Mouse (Mus musculus): ENCODE results near the gene Kirrel3.

Kirrel3 gene

GRCm38 (mm10) chr9:35026311-35026710 is 540.6 kb downstream of the Kirrel3 start:
- no peak for DNase-seq (ENCODE audit: low spot score in 2 of 2)

GRCm38 (mm10) chr9:35026897-35027311 is 541.2 kb downstream of the Kirrel3 start:
- DNase-seq (ENCODE audit: low spot score in 2 of 2): no peak

GRCm38 (mm10) chr9:35027382-35027997 is 541.8 kb downstream of the Kirrel3 start:
- no peak for DNase-seq (ENCODE audit: low spot score in 2 of 2)

GRCm38 (mm10) chr9:35030823-35031222 is 545.1 kb downstream of the Kirrel3 start:
- DNase-seq (ENCODE audit: low spot score in 2 of 2): peak in 1 of 2 experiments; percentile 28

GRCm38 (mm10) chr9:35032457-35032856 is 546.8 kb downstream of the Kirrel3 start:
- DNase-seq (ENCODE audit: low spot score in 2 of 2): no peak

GRCm38 (mm10) chr9:35035074-35035473 is 549.4 kb downstream of the Kirrel3 start:
- no peak for DNase-seq (ENCODE audit: low spot score in 2 of 2)

GRCm38 (mm10) chr9:35038922-35039586 is 553.4 kb downstream of the Kirrel3 start:
- DNase-seq (ENCODE audit: low spot score in 2 of 2): no peak

- no peak for DNase-seq (ENCODE audit: low spot score in 2 of 2)
Measured at GRCm38 (mm10) chr9:35039846-35040245, 554.2 kb downstream of the Kirrel3 start.

- DNase-seq (ENCODE audit: low spot score in 2 of 2): no peak
Measured at GRCm38 (mm10) chr9:35041493-35041892, 555.8 kb downstream of the Kirrel3 start.

GRCm38 (mm10) chr9:35043619-35044018 is 557.9 kb downstream of the Kirrel3 start:
- no peak for DNase-seq (ENCODE audit: low spot score in 2 of 2)

GRCm38 (mm10) chr9:35044458-35044857 is 558.8 kb downstream of the Kirrel3 start:
- no peak for DNase-seq (ENCODE audit: low spot score in 2 of 2)

GRCm38 (mm10) chr9:35045031-35045531 is 559.4 kb downstream of the Kirrel3 start:
- peak; percentile 49 to 69 for DNase-seq (ENCODE audit: low spot score in 2 of 2)

- peak; percentile 72 to 86 for DNase-seq (ENCODE audit: low spot score in 2 of 2)
Measured at GRCm38 (mm10) chr9:35045756-35046155, 560.1 kb downstream of the Kirrel3 start.

GRCm38 (mm10) chr9:35048449-35048848 is 562.8 kb downstream of the Kirrel3 start:
- no peak for DNase-seq (ENCODE audit: low spot score in 2 of 2)

GRCm38 (mm10) chr9:35049891-35050527 is 564.3 kb downstream of the Kirrel3 start:
- no peak for DNase-seq (ENCODE audit: low spot score in 2 of 2)

GRCm38 (mm10) chr9:35050701-35051454 is 565.2 kb downstream of the Kirrel3 start:
- no peak for DNase-seq (ENCODE audit: low spot score in 2 of 2)

GRCm38 (mm10) chr9:35051666-35052065 is 566.0 kb downstream of the Kirrel3 start:
- DNase-seq (ENCODE audit: low spot score in 2 of 2): no peak

GRCm38 (mm10) chr9:35052671-35053070 is 567.0 kb downstream of the Kirrel3 start:
- DNase-seq (ENCODE audit: low spot score in 2 of 2): no peak

- DNase-seq (ENCODE audit: low spot score in 2 of 2): no peak
Measured at GRCm38 (mm10) chr9:35053081-35053480, 567.4 kb downstream of the Kirrel3 start.

- no peak for DNase-seq (ENCODE audit: low spot score in 2 of 2)
Measured at GRCm38 (mm10) chr9:35053669-35054068, 568.0 kb downstream of the Kirrel3 start.

- DNase-seq (ENCODE audit: low spot score in 2 of 2): no peak
Measured at GRCm38 (mm10) chr9:35055528-35056330, 570.0 kb downstream of the Kirrel3 start.
